Mouse (Mus musculus): ENCODE results near the gene Tmem106c. TPM values are rescaled to one million over a fixed set of nuclear protein-coding genes. Genes with fewer than 3 reads are reported as not detected.

The Tmem106c gene
- polyA plus RNA-seq, 1 experiment = 33.2 TPM

- H3K4me1 ChIP-seq (ENCODE audit: control insufficient read depth, insufficient read depth, insufficient read length, low read length) = no peaks in the 10 kb centered on the region
- no peak overlapping the region for H3K4me3 ChIP-seq (ENCODE audit: insufficient read depth, low read depth, low read length)
- no peak overlapping the region for H3K27ac ChIP-seq (replicated peaks; ENCODE audit: low read depth, low read length)
Observed at GRCm38 (mm10) chr15:97972580-97972979, 8.6 kb downstream of the Tmem106c start.

DNA sequence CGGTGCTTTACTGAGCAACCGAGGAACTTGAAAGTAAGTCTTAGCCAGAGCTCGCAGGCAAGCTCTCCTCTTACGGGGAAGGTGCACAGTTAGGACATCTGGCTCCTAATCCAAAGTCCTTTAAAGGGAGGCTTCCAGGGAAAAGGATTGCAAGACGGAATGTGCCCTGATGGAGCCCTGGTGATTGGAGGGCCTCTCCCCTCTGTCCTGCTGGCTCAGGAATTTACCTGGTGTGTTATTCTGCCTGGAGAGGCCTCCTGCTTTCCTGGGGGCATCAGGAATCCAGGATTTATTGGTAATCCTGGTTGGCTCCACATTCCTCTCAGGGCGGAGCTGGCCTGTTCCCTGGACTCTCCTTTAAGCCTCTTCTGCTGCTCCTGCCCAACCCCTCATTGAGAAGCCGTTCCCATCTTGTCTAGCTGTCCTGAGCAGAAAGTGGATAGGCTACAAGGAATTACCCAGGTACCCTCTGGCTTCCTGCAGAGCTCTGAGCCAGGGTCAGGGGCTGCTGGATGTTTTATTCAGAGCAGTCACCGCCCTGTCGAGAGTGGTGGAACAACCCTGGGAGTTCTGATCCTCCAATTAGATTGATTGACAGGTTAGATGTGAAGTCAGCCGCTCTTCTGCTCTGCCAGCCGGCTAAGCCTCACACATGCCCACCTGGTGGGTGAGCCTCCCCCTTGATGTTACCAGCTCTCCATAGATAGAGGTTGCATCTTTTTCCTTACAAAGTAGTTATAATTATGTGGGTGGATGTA lies 9.4 kb downstream of the Tmem106c start:
- H3K4me3 ChIP-seq (ENCODE audit: insufficient read depth, low read depth, low read length) = no peak overlapping the region
- H3K27ac ChIP-seq (replicated peaks; ENCODE audit: low read depth, low read length) = no peak overlapping the region
- no peaks in the 10 kb centered on the region for H3K4me1 ChIP-seq (ENCODE audit: control insufficient read depth, insufficient read depth, insufficient read length, low read length)

DNA sequence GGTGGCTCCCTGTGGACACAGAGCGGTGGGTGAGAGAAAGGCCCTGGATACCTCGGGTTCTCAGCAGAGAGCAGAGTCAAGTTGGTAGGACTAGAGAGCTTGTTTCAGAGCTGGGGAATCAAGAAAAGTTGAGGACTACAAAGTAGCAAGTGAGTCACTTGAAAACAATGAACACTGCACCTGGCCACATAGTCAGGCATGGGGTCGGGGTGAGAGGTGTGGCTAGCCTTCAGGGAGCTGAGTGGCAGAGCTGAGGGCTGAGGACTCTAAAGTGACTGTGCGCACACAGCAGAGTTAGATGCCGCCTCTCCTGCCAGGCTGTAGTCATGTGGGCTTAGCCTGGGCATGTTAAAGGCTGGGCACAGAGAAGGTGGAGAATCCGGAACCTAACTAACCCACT lies 17.6 kb downstream of the Tmem106c start:
- Histone ChIP-seq H3K27ac (replicated peaks; ENCODE audit: low read depth, low read length) (no peak overlapping the region), H3K4me3 (ENCODE audit: insufficient read depth, low read depth, low read length) (no peak overlapping the region), H3K4me1 (ENCODE audit: control insufficient read depth, insufficient read depth, insufficient read length, low read length) (no peaks in the 10 kb centered on the region)

DNA sequence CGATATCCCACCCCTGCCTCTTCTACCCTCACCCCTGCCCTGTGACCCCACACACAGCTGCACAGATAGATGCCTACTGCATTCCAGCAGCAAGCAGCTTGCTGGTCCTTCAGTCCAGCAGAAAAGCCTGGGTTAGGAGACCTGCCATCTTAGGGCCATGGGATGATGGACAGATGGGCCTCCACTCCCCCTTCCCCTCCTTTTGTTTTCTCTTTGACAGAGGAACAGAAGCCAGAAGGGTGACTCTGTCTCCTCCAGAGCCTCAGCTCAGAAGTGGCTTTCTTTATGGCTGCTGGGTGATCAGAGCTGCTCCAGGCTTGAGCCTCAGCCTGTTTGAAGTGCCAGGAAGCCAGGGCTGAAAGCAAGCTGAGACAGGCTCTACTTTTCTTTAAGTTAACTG lies 25.5 kb downstream of the Tmem106c start:
- no peak overlapping the region for H3K27ac ChIP-seq (replicated peaks; ENCODE audit: low read depth, low read length)
- H3K4me3 ChIP-seq (ENCODE audit: insufficient read depth, low read depth, low read length) = no peak overlapping the region
- no peaks in the 10 kb centered on the region for H3K4me1 ChIP-seq (ENCODE audit: control insufficient read depth, insufficient read depth, insufficient read length, low read length)

GRCm38 (mm10) chr15:97990124-97990523 lies 26.1 kb downstream of the Tmem106c start:
- Histone ChIP-seq H3K4me1 (ENCODE audit: control insufficient read depth, insufficient read depth, insufficient read length, low read length) (no peaks in the 10 kb centered on the region), H3K27ac (replicated peaks; ENCODE audit: low read depth, low read length) (no peak overlapping the region), H3K4me3 (ENCODE audit: insufficient read depth, low read depth, low read length) (no peak overlapping the region)

DNA sequence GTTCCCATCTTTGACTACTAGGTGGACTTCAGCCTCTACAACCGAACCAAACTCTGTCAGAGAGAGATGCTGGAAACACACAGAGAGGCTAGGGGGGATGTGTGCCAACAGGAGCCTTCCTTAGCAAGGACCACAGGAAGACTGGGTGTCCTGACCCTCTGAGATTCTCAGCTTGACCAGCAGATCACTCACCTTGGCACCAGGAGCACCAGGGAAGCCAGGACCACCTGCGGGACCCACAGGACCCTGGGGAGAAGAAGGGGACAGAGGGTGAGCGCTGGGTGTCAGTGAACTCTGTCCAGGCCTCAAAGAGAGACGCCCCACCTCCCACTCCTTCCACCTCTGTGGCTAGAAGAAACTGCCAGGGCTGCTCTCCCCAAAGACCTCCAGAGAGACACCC lies 26.7 kb downstream of the Tmem106c start:
- Histone ChIP-seq H3K27ac (replicated peaks; ENCODE audit: low read depth, low read length) (no peak overlapping the region), H3K4me3 (ENCODE audit: insufficient read depth, low read depth, low read length) (no peak overlapping the region), H3K4me1 (ENCODE audit: control insufficient read depth, insufficient read depth, insufficient read length, low read length) (no peaks in the 10 kb centered on the region)

- Histone ChIP-seq H3K4me3 (ENCODE audit: insufficient read depth, low read depth, low read length) (no peak overlapping the region), H3K4me1 (ENCODE audit: control insufficient read depth, insufficient read depth, insufficient read length, low read length) (no peaks in the 10 kb centered on the region), H3K27ac (replicated peaks; ENCODE audit: low read depth, low read length) (no peak overlapping the region)
Observed at GRCm38 (mm10) chr15:97991285-97991895, 27.4 kb downstream of the Tmem106c start.

- no peaks in the 10 kb centered on the region for H3K4me1 ChIP-seq (ENCODE audit: control insufficient read depth, insufficient read depth, insufficient read length, low read length)
- H3K4me3 ChIP-seq (ENCODE audit: insufficient read depth, low read depth, low read length) = no peak overlapping the region
- no peak overlapping the region for H3K27ac ChIP-seq (replicated peaks; ENCODE audit: low read depth, low read length)
Observed at GRCm38 (mm10) chr15:97992027-97992711, 28.2 kb downstream of the Tmem106c start.

DNA sequence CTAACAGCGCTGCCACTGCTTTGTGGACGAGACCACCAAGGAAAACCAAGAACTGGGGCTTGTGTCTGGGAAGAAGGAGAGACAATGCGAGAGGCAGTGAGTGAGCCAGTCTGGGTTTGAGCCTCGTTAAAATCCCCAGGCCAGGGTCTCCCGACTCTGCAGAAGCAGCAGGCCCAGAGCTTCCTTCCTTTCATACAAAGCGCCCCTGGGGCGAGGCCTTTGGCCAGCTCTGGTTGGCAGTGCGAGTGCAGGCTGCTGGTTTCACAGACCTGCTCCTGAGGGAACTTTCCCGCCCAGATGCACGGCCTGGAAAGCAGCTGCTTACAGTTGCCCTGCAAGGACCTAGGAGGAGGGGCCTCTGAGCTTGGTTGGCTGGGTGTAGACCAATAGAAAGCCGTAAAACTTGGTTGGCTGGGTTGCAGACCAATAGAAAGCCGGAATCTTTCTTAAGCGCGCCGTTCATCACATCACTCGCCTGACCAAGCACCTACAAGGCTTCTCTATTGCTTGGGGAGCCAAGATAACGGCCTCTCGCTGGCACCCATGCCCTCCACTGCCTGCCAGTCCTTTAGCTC lies 28.8 kb downstream of the Tmem106c start:
- peak overlapping the region; percentile 34; the same call in 1 of the 2 replicates for H3K4me3 ChIP-seq (ENCODE audit: insufficient read depth, low read depth, low read length)
- H3K27ac ChIP-seq (replicated peaks; ENCODE audit: low read depth, low read length) = no peak overlapping the region
- no peaks in the 10 kb centered on the region for H3K4me1 ChIP-seq (ENCODE audit: control insufficient read depth, insufficient read depth, insufficient read length, low read length)

- no peak overlapping the region for H3K4me3 ChIP-seq (ENCODE audit: insufficient read depth, low read depth, low read length)
- peaks cover 3% of the 10 kb centered on the region; the same call in 1 of the 2 replicates for H3K4me1 ChIP-seq (ENCODE audit: control insufficient read depth, insufficient read depth, insufficient read length, low read length)
- H3K27ac ChIP-seq (replicated peaks; ENCODE audit: low read depth, low read length) = no peak overlapping the region
Observed at GRCm38 (mm10) chr15:97996716-97997256, 32.8 kb downstream of the Tmem106c start.

- peaks cover 15% of the 10 kb centered on the region; the same call in 1 of the 2 replicates for H3K4me1 ChIP-seq (ENCODE audit: control insufficient read depth, insufficient read depth, insufficient read length, low read length)
- H3K27ac ChIP-seq (replicated peaks; ENCODE audit: low read depth, low read length) = no peak overlapping the region
- H3K4me3 ChIP-seq (ENCODE audit: insufficient read depth, low read depth, low read length) = no peak overlapping the region
Observed at GRCm38 (mm10) chr15:97999546-97999945, 35.5 kb downstream of the Tmem106c start.

- Histone ChIP-seq H3K4me3 (ENCODE audit: insufficient read depth, low read depth, low read length) (no peak overlapping the region), H3K27ac (replicated peaks; ENCODE audit: low read depth, low read length) (no peak overlapping the region), H3K4me1 (ENCODE audit: control insufficient read depth, insufficient read depth, insufficient read length, low read length) (peaks cover 15% of the 10 kb centered on the region; the same call in 1 of the 2 replicates)
Observed at GRCm38 (mm10) chr15:97999991-98000390, 36.0 kb downstream of the Tmem106c start.

GRCm38 (mm10) chr15:98001321-98002112 lies 37.5 kb downstream of the Tmem106c start:
- Histone ChIP-seq H3K4me3 (ENCODE audit: insufficient read depth, low read depth, low read length) (peak overlapping the region; percentile 23), H3K27ac (replicated peaks; ENCODE audit: low read depth, low read length) (no peak overlapping the region), H3K4me1 (ENCODE audit: control insufficient read depth, insufficient read depth, insufficient read length, low read length) (peaks cover 15% of the 10 kb centered on the region; the same call in 1 of the 2 replicates)

Data from brown adipose tissue, adult 24 weeks (tissue).